Mouse (Mus musculus) heart, adult 2 months (tissue): ENCODE measurements around the gene Tle6. TPM values are rescaled to one million over a fixed set of nuclear protein-coding genes. Genes with fewer than 3 reads are reported as not detected.
"Not testable (repeated sequence)": the region's sequence is repeated elsewhere in the genome, so short reads cannot be mapped to it uniquely, and the experiment has no call there.

ENCODE experiments used
- DNase-seq, 2 experiments: peaks; one replicate each; pipeline ENCODE4 v3.0.0; 2021
- H3K27ac ChIP-seq: fragments of 200-600 bp; 2 replicates; pipeline ENCODE4 v1.8.1; 2022
- H3K27me3 ChIP-seq: fragments of 200-500 bp; 2 replicates; pipeline ENCODE4 v1.6.1; 2012; ENCODE audit warnings: mild to moderate bottlenecking, low read length, inconsistent platforms, mixed read lengths; ENCODE audit not compliant: control insufficient read depth, insufficient read depth
- H3K36me3 ChIP-seq: fragments of 200-500 bp; 2 replicates; pipeline ENCODE4 v1.6.1; 2012; ENCODE audit warnings: low read length, inconsistent platforms; ENCODE audit not compliant: control insufficient read depth, insufficient read depth
- H3K4me1 ChIP-seq: fragments of 200-500 bp; 2 replicates; pipeline ENCODE4 v1.6.1; 2011; ENCODE audit warnings: low read length; ENCODE audit not compliant: control insufficient read depth, insufficient read depth
- H3K4me3 ChIP-seq: fragments of 200-600 bp; 2 replicates; pipeline ENCODE4 v1.8.1; 2022
- H3K79me2 ChIP-seq: fragments of 200-500 bp; replicated peaks from 2 replicates; pipeline ENCODE4 v1.6.1; 2012; ENCODE audit warnings: mild to moderate bottlenecking, inconsistent platforms, low read length, moderate library complexity, mixed read lengths; ENCODE audit not compliant: control insufficient read depth, insufficient read depth
- H3K9ac ChIP-seq: fragments of 200-500 bp; 2 replicates; pipeline ENCODE4 v1.6.1; 2012; ENCODE audit warnings: low read depth, mild to moderate bottlenecking, control low read depth, inconsistent platforms, low read length, mixed read lengths
- CTCF ChIP-seq: fragments of 200-600 bp; IDR thresholded peaks from 2 replicates; pipeline ENCODE4 v1.8.1; 2022; ENCODE audit warnings: antibody characterized with exemption, mild to moderate bottlenecking, moderate library complexity
- EP300 ChIP-seq: fragments of 200-500 bp; IDR thresholded peaks from 2 replicates; pipeline ENCODE4 v1.6.1; 2011; ENCODE audit warnings: low read depth, low read length, control low read depth; ENCODE audit not compliant: insufficient read depth
- POLR2A ChIP-seq: fragments of 200-500 bp; IDR thresholded peaks from 2 replicates; pipeline ENCODE4 v1.6.1; 2011; ENCODE audit warnings: mild to moderate bottlenecking, low read depth, low read length, control low read depth; ENCODE audit not compliant: insufficient read depth
- WGBS: fragments of 180-500 bp; shearing (Covaris S2); methylation state at CpG from one replicate; pipeline ENCODE4 v1.1.7; 2018; 5-methylcytosine and 5-hydroxymethylcytosine counted together
- intact Hi-C: fragments of 180-260 bp; cut with DNase I; formaldehyde crosslinking; loops from one replicate; pipeline ENCODE4 v1.15.1; 2025
- long read RNA-seq: library from polyadenylated mRNA; stranded (forward); transcript quantifications from one replicate; pipeline ENCODE4 v2.0.0, GENCODE M21; 2021
- polyA plus RNA-seq: library from polyadenylated mRNA; depleted of rRNA; stranded (reverse); fragments of >200 nt; gene quantifications from 2 replicates; pipeline ENCODE4 v1.2.3, GENCODE M21; 2012; rRNA removed
- total RNA-seq, 2 experiments: library from RNA; stranded (reverse); gene quantifications; 2 replicates each; pipeline ENCODE4 v1.2.3; 2021

Tle6 gene
- 1 to 10 TPM; 5.1 to 7.7 TPM for total RNA-seq
- 19.0 and 20.1 TPM in 2 replicates for polyA plus RNA-seq
- long read RNA-seq, partial matches to known transcripts: 0 of 7 reads
- long read RNA-seq, other reads (novel, unspliced or antisense): 4 of 7 reads

DNA sequence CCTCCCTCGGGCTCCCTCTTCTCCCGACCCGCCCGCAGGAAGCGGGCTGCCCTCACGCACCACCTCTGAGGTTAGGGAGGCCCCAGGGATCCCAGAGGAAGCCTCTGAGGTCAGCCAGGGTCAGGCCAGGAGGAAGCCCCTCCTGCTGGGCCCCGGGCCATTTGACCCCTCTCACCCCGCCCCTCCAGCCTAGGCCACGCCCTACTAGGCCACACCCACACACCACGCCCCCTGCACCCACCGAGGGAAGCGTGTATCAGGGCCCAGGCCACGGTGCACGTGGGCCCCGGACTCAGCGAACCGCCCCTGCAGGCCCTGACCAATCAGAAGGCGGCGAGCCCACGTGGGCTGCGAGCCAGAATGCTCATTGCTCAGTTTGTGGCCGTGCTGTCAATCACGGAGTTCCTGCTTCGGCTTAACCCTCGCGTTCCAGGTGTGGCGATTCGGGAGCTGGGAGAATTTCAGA, at the start of gene Tle6:
TSS of gene Tle6 (minus strand) at position 336 of the 466 bp plus-strand sequence.
- peaks cover 13% of the 10 kb centered on the region for H3K4me1 ChIP-seq
- no peaks in the 10 kb centered on the region for H3K36me3 ChIP-seq
- intact Hi-C loops: no loop called here
- DNase-seq: peak; percentile 93 to 94
- 0 out of 2 replicates have a peak, but pooled peaks have one; percentile 24 for TF ChIP-seq POLR2A
- TF ChIP-seq EP300: no peak
- TF ChIP-seq CTCF: no peak
- no peaks in the 10 kb centered on the region for H3K79me2 ChIP-seq
- 1% methylated on average over 28 of the region's 28 CpGs for WGBS
- H3K27me3 ChIP-seq: no peaks in the 10 kb centered on the region
- H3K4me3 ChIP-seq: peak within 1 kb of the TSS; percentile 42
- H3K27ac ChIP-seq: peak within 1 kb of the TSS; percentile 55
- H3K9ac ChIP-seq: peak within 1 kb of the TSS; percentile 7

DNA sequence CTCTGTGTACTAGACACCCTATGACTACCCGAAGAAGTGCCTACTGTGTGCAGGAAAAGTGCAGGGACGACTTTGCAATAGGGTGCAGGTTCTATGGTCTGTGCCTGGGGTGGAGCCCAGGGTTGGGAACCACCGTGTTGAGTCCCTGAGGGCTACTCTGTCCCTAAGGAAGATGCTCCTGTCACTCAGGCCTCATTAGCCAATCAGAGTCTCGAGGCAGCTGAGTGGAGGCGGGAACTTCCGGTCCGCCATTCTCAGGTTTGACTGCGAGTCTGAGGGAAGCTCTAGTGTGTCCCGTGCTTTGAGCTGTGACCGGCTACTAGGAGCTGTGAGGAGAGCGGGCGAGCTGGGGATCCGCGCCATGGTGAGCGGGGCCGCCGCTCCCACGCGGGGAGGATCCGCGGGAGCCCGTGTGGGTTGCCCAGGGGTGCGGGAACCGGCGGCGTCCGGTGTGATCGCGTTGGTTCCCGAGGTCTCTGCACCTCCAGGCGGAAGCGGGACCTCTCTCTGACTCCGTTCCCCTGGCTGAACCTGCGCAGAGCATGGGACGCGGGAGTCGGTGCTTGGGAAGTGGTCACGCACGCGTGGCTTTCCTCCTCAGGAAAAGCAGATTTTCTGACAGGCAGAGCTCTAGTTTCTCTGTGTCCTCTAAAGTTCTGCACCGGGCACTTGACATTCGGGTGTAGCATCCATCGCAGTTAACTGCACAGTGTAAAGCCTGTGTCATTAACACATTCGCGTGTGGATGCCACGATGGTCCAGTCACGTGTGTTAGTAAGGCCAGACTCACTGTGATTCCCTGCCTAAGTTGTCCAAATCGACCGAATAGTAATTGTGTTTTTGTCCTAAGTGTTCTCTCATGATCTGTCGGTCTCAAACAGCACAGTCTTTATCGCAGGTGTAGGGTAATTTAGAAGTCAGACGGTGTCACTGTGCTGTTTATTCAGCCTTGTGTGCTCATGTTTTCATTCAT, 48.2 kb upstream of the Tle6 start, which contains the start of gene Gm10778:
TSS of gene Gm10778 (plus strand) at position 257 of the 973 bp plus-strand sequence.
- H3K79me2 ChIP-seq, H3K4me1 ChIP-seq, H3K27me3 ChIP-seq, intact Hi-C loops, H3K36me3 ChIP-seq: not testable (repeated sequence)
- Histone ChIP-seq H3K4me3 (peak within 1 kb of the TSS; percentile 53), H3K9ac (peak within 1 kb of the TSS; percentile 70), H3K27ac (peak within 1 kb of the TSS; percentile 65)
- TF ChIP-seq POLR2A: peak; percentile 64; the same call in 1 of the 2 replicates
- peak; percentile 89 for DNase-seq
- WGBS: 2% methylated on average over 34 of the region's 52 CpGs

GRCm38 (mm10) chr10:81646015-81646555, 45.2 kb upstream of the Tle6 start:
- H3K9ac ChIP-seq: no peak overlapping the region
- no peak overlapping the region for H3K4me3 ChIP-seq
- DNase-seq: no peak
- no peaks in the 10 kb centered on the region for H3K79me2 ChIP-seq
- whole genome bisulfite sequencing: 68% methylated on average over 7 of the region's 7 CpGs
- no peak overlapping the region for H3K27ac ChIP-seq
- H3K4me1 ChIP-seq: peaks cover 3% of the 10 kb centered on the region
- TF ChIP-seq CTCF: no peak
- TF ChIP-seq POLR2A: no peak
- TF ChIP-seq EP300: no peak
- intact Hi-C loops: no loop called here
- H3K36me3 ChIP-seq: no peaks in the 10 kb centered on the region
- no peaks in the 10 kb centered on the region for H3K27me3 ChIP-seq

DNA sequence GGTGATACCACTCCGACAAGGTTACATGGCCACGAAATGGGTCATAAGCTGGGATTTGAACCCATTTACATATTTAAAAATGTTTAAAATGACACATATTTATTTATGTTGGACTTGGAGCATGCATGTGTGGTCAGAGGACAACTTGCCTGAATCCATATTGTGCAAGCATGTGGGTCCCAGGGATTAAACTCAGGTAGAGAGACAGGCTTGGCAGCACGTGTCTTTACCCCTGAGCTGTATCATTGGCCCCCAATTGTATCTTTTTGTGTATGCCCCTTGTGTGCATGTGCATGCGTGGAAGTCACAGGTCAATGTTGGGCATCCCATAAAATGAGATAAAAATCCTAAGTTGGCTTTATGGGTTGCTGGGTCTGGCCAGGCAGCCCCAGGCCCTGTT, 44.5 kb upstream of the Tle6 start:
- WGBS: 90% methylated on average over 4 of the region's 4 CpGs
- intact Hi-C loops: no loop called here
- Histone ChIP-seq H3K4me1 (peaks cover 3% of the 10 kb centered on the region), H3K27ac (no peak overlapping the region), H3K36me3 (no peaks in the 10 kb centered on the region), H3K27me3 (no peaks in the 10 kb centered on the region), H3K79me2 (no peaks in the 10 kb centered on the region), H3K9ac (no peak overlapping the region), H3K4me3 (no peak overlapping the region)
- TF ChIP-seq POLR2A (no peak), CTCF (no peak), EP300 (no peak)
- peak in 1 of 2 experiments; percentile 12 for DNase-seq

- H3K79me2 ChIP-seq: no peaks in the 10 kb centered on the region
- intact Hi-C loops: no loop called here
- peak in 1 of 2 experiments; percentile 15 for DNase-seq
Observed at GRCm38 (mm10) chr10:81644716-81645115, 43.8 kb upstream of the Tle6 start.

More at GRCm38 (mm10) chr10:81644716-81645115, 43.8 kb upstream of the Tle6 start:
- no peak overlapping the region for H3K27ac ChIP-seq
- H3K27me3 ChIP-seq: no peaks in the 10 kb centered on the region
- TF ChIP-seq EP300 (no peak), CTCF (no peak), POLR2A (no peak)
- H3K4me3 ChIP-seq: no peak overlapping the region
- H3K36me3 ChIP-seq: no peaks in the 10 kb centered on the region
- 94% methylated on average over 18 of the region's 18 CpGs for WGBS
- peaks cover 3% of the 10 kb centered on the region for H3K4me1 ChIP-seq
- no peak overlapping the region for H3K9ac ChIP-seq
